Mouse (Mus musculus) liver, postnatal 0 days (tissue): ENCODE measurements around the gene Macrod2.

Source experiments
- CTCF ChIP-seq: sonication (generic); IDR thresholded peaks from 2 replicates; pipeline ENCODE4 v1.5.1; 2016; ENCODE audit warnings: antibody characterized with exemption, low read depth
- EP300 ChIP-seq: IDR thresholded peaks from 2 replicates; pipeline ENCODE4 v1.6.1; 2016; ENCODE audit warnings: antibody characterized with exemption, low read depth, mild to moderate bottlenecking

GRCm38 (mm10) chr2:140707550-140707949 is 312.4 kb downstream of the Macrod2 start:
- TF ChIP-seq CTCF (no peak), EP300 (no peak)
